Comparison of ENCODE assay signal across 20 mouse cellular contexts in the genomic region with DNA sequence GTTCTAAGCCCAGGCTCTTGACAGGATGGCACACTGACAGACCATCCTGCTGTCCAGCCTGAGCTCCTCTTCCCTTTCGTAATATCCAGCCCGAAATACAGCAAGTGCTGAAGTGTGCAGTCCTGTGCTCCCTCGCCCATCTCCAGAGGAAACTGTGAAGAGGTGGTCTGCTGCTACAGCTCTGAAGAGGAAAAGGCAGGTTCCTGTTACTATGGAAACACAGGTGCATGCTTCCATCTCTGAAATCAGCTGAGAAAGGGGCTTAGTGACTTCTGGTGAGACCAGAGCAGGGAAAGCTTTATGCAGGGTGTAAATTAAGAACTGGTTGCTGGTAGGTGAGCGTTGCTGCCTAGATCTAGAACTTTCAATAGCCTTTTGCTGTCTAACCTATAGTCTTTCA.
DNase-seq lines count a peak whose midpoint lies in the region; ATAC-seq and TF ChIP-seq lines count a peak whose summit lies in the region.
"Had no signal": no experiment of that assay in that cellular context is flagged by ENCODE, and none has a peak within 500 bp of the region (broad histone marks: within the 10 kb centered on the region; RNA-seq: fewer than 3 reads in every experiment).

No protein-coding gene starts in this region.

- H3K4me2 ChIP-seq in hindbrain, embryonic 15.5 days = no peak overlapping the region
- no peak overlapping the region for H3K4me2 ChIP-seq in hindbrain, embryonic 14.5 days (replicated peaks)
- H3K4me2 ChIP-seq in midbrain, embryonic 14.5 days (ENCODE audit: low read length) = no peak overlapping the region
- H3K4me2 ChIP-seq in midbrain, embryonic 13.5 days (replicated peaks) = no peak overlapping the region
- H3K4me2 ChIP-seq: embryonic facial prominence, embryonic 15.5 days had no signal

- ATAC-seq in hindbrain, embryonic 15.5 days (ENCODE audit: low FRiP score, low read depth) = peak; percentile 81
- ATAC-seq in hindbrain, embryonic 14.5 days (ENCODE audit: low FRiP score) = no peak
- no peak for ATAC-seq in midbrain, embryonic 14.5 days (ENCODE audit: low FRiP score, low TSS enrichment)
- ATAC-seq in midbrain, embryonic 13.5 days = no peak
- ATAC-seq: intestine, embryonic 16.5 days had no signal

- H3K4me1 ChIP-seq in hindbrain, embryonic 15.5 days (replicated peaks) = no peaks in the 10 kb centered on the region
- H3K4me1 ChIP-seq in hindbrain, embryonic 14.5 days (replicated peaks; ENCODE audit: control insufficient read depth, insufficient read depth, low read length) = no peaks in the 10 kb centered on the region
- no peaks in the 10 kb centered on the region for H3K4me1 ChIP-seq in midbrain, embryonic 14.5 days (ENCODE audit: control insufficient read depth, insufficient read depth, low read length)
- H3K4me1 ChIP-seq in midbrain, embryonic 13.5 days (replicated peaks) = no peaks in the 10 kb centered on the region
- H3K4me1 ChIP-seq: embryonic facial prominence, embryonic 15.5 days; heart, embryonic 10.5 days had no signal

- H3K27me3 ChIP-seq in hindbrain, embryonic 15.5 days = no peaks in the 10 kb centered on the region
- no peaks in the 10 kb centered on the region for H3K27me3 ChIP-seq in hindbrain, embryonic 14.5 days (ENCODE audit: control insufficient read depth, insufficient read depth, low read length)
- no peaks in the 10 kb centered on the region for H3K27me3 ChIP-seq in midbrain, embryonic 14.5 days (ENCODE audit: control insufficient read depth, insufficient read depth, low read length)
- H3K27me3 ChIP-seq in midbrain, embryonic 13.5 days = no peaks in the 10 kb centered on the region
- H3K27me3 ChIP-seq: embryonic facial prominence, embryonic 15.5 days had no signal

- H3K9me3 ChIP-seq in hindbrain, embryonic 15.5 days = no peaks in the 10 kb centered on the region
- no peaks in the 10 kb centered on the region for H3K9me3 ChIP-seq in hindbrain, embryonic 14.5 days (ENCODE audit: control insufficient read depth, low read length)
- H3K9me3 ChIP-seq in midbrain, embryonic 14.5 days (ENCODE audit: control insufficient read depth, low read length) = no peaks in the 10 kb centered on the region
- no peaks in the 10 kb centered on the region for H3K9me3 ChIP-seq in midbrain, embryonic 13.5 days
- H3K9me3 ChIP-seq: embryonic facial prominence, embryonic 15.5 days; heart, embryonic 10.5 days had no signal

- no peak overlapping the region for H3K9ac ChIP-seq in hindbrain, embryonic 15.5 days
- no peak overlapping the region for H3K9ac ChIP-seq in hindbrain, embryonic 14.5 days
- H3K9ac ChIP-seq in midbrain, embryonic 14.5 days (replicated peaks; ENCODE audit: low read length) = no peak overlapping the region
- H3K9ac ChIP-seq in midbrain, embryonic 13.5 days (replicated peaks) = no peak overlapping the region
- H3K9ac ChIP-seq: embryonic facial prominence, embryonic 15.5 days had no signal

- no peak for TF ChIP-seq POLR2A in brain, embryonic 14.5 days (IDR thresholded peaks at IDR 0.05; ENCODE audit: borderline replicate concordance, extremely low read depth, insufficient read depth, insufficient read length, poor library complexity, severe bottlenecking)

- DNase-seq in hindbrain, embryonic 14.5 days (ENCODE audit: low spot score) = no peak
- DNase-seq in midbrain, embryonic 14.5 days = peak; percentile 19
- DNase-seq in R1 (ENCODE audit: low read depth, low spot score) = peak; percentile 12
- peak; percentile 31 for DNase-seq in brain, embryonic 14.5 days (ENCODE audit: low read depth)
- DNase-seq in left cerebral cortex, adult 8-10 months (ENCODE audit: low spot score in 2 of 2) = no peak
- DNase-seq: adrenal gland, adult 8-10 months; adrenal gland, postnatal 36 days; cerebellum, adult 11 months; cerebellum, adult 8-10 months; cerebellum, postnatal 14 days; embryo, embryonic 11 days; gastrocnemius, postnatal 10 days; heart, adult 18-20 months; heart, postnatal 10 days had no signal

- TF ChIP-seq CTCF in brain, embryonic 14.5 days (IDR thresholded peaks at IDR 0.05; ENCODE audit: borderline replicate concordance, extremely low read depth, insufficient read depth, insufficient read length) = no peak

- no peak overlapping the region for H3K4me3 ChIP-seq in hindbrain, embryonic 15.5 days
- no peak overlapping the region for H3K4me3 ChIP-seq in hindbrain, embryonic 14.5 days (replicated peaks; ENCODE audit: low read length)
- no peak overlapping the region for H3K4me3 ChIP-seq in midbrain, embryonic 14.5 days (replicated peaks; ENCODE audit: low read depth, low read length)
- no peak overlapping the region for H3K4me3 ChIP-seq in midbrain, embryonic 13.5 days (replicated peaks)
- H3K4me3 ChIP-seq: embryonic facial prominence, embryonic 15.5 days; erythroblast, embryonic 14.5 days; heart, embryonic 10.5 days had no signal

- H3K36me3 ChIP-seq in hindbrain, embryonic 15.5 days = no peaks in the 10 kb centered on the region
- H3K36me3 ChIP-seq in hindbrain, embryonic 14.5 days (replicated peaks; ENCODE audit: control insufficient read depth, insufficient read depth) = no peaks in the 10 kb centered on the region
- H3K36me3 ChIP-seq in midbrain, embryonic 14.5 days (ENCODE audit: control insufficient read depth, insufficient read depth, low read length) = no peaks in the 10 kb centered on the region
- no peaks in the 10 kb centered on the region for H3K36me3 ChIP-seq in midbrain, embryonic 13.5 days
- H3K36me3 ChIP-seq: embryonic facial prominence, embryonic 15.5 days; heart, embryonic 10.5 days had no signal

- no peak overlapping the region for H3K27ac ChIP-seq in hindbrain, embryonic 15.5 days (replicated peaks)
- no peak overlapping the region for H3K27ac ChIP-seq in hindbrain, embryonic 14.5 days
- no peak overlapping the region for H3K27ac ChIP-seq in midbrain, embryonic 14.5 days (replicated peaks; ENCODE audit: low read depth, low read length)
- H3K27ac ChIP-seq in midbrain, embryonic 13.5 days = no peak overlapping the region
- H3K27ac ChIP-seq: embryonic facial prominence, embryonic 15.5 days; heart, embryonic 10.5 days had no signal

- WGBS in hindbrain, embryonic 15.5 days = 85% methylated on average over 4 of the region's 4 CpGs
- WGBS in hindbrain, embryonic 14.5 days = 84% methylated on average over 4 of the region's 4 CpGs
- WGBS in midbrain, embryonic 14.5 days = 90% methylated on average over 4 of the region's 4 CpGs
- 88% methylated on average over 4 of the region's 4 CpGs for WGBS in midbrain, embryonic 13.5 days

Comparison
In these comparisons a context has a peak if more than half of its experiments do, and no peak if none do; other contexts are left out.
1. DNase-seq: peak in midbrain, embryonic 14.5 days (single experiment), R1 (single experiment) and brain, embryonic 14.5 days (single experiment); none in hindbrain, embryonic 14.5 days (single experiment) and left cerebral cortex, adult 8-10 months (0 of 2).